Mouse (Mus musculus) embryo, embryonic 11 days (tissue): Measurements from ENCODE around the gene Ccno.

ENCODE experiments used
- DNase-seq: peaks from one replicate; pipeline ENCODE4 v3.0.0-alpha.2; 2015

The Ccno gene

GRCm38 (mm10) chr13:112987532-112987943 is at the start of gene Ccno:
Gene Ccno, plus strand, starts transcription at chr13:112987802.
- peak; percentile 94 for DNase-seq

GRCm38 (mm10) chr13:112938130-112938529 is 49.5 kb upstream of the Ccno start:
- no peak for DNase-seq

- DNase-seq: no peak
These were observed 45.7 kb upstream of the Ccno start for GRCm38 (mm10) chr13:112941879-112942330.

DNA sequence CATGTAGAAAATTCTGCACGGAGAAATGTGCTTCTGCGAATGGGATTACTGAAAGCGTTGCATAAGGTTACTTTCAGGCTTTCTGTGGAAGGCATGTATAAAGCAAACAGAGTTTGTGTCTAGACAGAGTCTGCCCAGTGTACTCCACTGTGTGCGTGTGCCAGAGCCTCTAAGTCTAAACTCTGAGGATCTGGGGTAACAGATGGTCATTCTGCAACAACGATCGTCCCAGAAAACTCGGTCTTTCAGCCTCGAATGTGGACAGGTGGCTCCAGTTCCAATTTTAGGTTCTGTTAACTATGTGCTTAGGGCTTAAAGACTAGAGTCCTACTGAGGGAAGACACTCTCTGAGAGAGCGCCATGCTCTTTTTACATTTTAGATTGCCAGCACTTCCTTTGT is 42.3 kb upstream of the Ccno start:
- DNase-seq: no peak

DNA sequence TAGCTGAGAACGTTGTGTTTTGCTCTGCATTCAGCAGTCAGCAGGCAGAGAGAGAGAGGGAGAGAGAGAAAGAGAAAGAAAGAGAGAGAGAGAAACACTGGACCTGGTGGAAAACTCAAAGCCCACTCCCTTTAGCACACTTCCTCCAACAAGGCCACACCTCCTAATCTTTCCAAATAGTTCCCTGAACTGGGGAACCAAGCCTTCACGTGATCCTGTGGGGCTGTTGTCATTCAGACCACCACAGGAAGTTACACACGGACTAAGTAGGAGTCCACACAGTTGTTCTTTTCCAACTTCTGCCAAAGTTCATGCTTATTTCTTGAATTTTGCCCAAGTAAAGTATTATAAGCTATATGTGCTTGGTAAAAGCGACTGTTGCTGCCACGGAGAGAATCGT is 41.7 kb upstream of the Ccno start:
- no peak for DNase-seq

DNA sequence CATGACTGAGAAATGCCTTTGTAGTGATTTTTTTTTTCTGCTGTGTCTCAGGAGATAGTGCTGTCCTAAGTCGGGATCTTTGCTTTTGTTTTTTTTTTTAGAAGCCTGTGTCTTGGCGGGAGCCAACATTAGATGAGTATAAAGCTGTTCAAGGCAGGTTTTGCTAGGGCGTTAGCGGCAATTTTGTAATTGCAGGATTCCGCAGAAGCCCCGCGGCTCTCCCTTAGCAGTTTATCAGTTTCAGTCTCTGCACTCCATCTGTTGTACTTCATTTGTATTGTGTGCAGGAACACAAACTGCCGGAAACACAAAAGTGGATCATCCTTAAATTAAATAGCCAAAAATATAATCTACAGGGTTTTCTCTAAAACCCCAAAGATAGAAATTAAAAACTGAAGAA is 33.5 kb upstream of the Ccno start:
- DNase-seq: no peak

GRCm38 (mm10) chr13:112963081-112963480 is 24.5 kb upstream of the Ccno start:
- no peak for DNase-seq

- DNase-seq: no peak
These were observed 23.2 kb upstream of the Ccno start for GRCm38 (mm10) chr13:112964421-112964820.

DNA sequence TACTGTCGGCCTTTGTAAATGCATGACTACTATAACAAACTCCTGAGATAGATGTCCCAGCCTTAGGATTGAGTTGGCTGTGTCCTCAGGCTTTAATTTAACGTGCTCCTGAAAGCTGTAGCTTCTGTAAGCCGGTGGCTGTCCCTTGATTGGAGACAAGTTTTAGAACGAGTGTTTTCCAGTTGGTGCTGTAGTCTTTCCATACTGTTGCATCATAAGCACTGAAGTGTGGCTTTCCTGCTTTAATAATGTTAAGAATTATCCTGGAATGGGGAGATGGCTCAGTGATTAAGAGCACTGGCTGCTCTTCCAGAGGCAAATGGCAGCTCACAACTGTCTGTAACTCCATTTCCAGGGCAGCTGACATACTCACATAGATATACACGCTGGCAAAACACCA is 20.3 kb upstream of the Ccno start:
- no peak for DNase-seq

GRCm38 (mm10) chr13:112976720-112977119 is 10.9 kb upstream of the Ccno start:
- no peak for DNase-seq

GRCm38 (mm10) chr13:112985605-112986450 is 1.8 kb upstream of the Ccno start:
- DNase-seq: peak; percentile 63

DNA sequence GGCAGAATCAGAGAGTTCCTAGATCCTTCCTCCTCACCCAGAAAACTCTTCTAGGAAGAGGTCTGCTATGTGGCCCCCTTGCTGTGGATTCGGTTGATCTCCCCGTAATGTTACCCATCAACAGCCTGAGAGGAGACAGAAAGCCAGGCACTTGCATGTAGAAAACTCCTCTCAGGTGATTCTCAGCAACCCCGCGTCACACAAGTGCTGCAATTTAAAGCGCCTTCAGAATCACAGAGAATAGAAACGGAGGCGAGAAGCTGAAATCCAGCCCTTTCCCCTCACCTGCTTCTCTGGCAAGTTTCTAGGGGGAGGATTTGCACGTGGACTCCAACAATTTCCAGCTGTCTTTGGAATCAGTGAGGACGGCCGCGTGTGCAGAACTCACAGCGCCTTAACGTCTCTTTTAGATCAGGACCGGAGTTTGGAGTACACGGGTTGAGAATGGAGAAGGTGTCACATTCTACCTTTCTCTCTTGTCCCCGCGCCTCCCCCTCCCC is 1.1 kb upstream of the Ccno start:
- no peak for DNase-seq

GRCm38 (mm10) chr13:112987991-112988390 is 389 bp downstream of the Ccno start:
- no peak for DNase-seq

- no peak for DNase-seq
These were observed 1.3 kb downstream of the Ccno start for GRCm38 (mm10) chr13:112988866-112989265.

- DNase-seq: peak; percentile 46
These were observed 1.9 kb downstream of the Ccno start for GRCm38 (mm10) chr13:112989541-112989940.

- DNase-seq: no peak
These were observed 2.7 kb downstream of the Ccno start for GRCm38 (mm10) chr13:112990346-112990745.

DNA sequence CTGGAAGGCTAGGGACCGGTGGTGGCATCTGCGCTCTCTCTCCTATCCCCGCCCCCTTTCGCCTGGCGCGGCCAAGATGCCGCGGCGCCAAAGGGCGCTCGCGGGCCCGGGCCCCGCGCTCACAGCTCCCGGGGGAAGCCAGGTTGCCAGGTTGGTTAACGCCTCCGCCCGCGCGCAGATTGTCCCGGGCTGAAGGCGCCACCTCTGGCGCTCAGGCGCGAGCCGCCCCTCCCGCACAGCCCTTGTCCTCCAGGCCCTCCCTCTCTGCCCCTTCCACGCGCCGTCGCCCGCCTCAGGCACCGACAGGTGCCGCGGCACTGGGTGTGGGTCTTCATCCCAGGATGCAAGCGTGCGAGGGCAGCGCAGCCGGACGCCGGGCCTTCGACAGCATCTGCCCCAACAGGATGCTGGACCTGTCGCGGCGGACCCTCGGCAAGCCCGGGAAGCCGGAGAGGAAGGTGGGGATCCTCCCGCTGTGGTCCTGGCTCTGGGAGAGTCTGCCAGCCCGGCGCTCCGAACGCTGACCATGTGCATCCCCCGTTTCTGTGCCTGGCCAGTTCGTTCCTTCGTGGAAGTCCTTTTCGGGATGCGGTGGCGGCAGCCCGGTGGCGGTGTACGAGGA is 6.0 kb downstream of the Ccno start, which contains the start of gene Mcidas:
Gene Mcidas (plus strand): TSS at position 315 of the 622 bp plus-strand sequence.
- peak; percentile 48 for DNase-seq

- peak; percentile 72 for DNase-seq
These were observed 6.6 kb downstream of the Ccno start for GRCm38 (mm10) chr13:112994191-112994590.

DNA sequence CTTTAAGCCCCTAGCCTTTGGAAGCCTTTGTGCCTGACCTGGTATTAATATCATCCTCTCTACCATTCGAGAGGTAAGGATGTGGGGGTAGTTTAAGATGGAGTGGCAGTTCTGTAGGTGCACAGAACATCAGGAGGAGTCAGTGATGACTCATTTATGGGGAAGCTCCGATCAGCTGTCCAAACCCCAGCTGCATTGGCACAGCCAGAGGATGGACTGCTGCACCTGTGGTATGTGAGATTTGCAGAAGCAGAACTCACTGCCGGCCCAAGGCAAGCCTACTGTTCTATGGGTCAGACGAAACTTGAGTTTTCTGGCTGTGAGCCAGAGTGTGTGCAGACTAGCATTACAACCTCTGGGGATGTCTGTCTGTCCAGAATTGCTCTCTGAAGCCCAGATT is 8.8 kb downstream of the Ccno start:
- DNase-seq: no peak

DNA sequence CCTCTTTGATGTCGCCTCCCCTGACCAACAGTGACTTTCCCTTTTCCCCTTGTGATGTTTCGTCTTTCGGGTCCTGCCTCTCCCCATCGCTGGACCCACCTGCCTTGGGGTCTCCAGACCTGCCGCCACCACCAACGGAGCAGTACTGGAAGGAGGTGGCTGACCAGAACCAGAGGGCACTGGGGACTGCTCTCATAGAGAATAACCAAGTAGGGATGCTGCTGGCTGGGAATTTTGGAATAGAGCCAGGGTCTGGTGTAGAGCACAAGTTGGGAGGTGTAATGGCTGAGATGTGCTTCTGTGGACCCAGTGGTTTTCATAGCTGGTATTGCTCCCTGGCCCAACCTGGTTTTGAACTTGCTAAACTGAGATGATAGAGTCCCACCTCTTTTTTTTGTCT is 9.8 kb downstream of the Ccno start:
- no peak for DNase-seq

DNA sequence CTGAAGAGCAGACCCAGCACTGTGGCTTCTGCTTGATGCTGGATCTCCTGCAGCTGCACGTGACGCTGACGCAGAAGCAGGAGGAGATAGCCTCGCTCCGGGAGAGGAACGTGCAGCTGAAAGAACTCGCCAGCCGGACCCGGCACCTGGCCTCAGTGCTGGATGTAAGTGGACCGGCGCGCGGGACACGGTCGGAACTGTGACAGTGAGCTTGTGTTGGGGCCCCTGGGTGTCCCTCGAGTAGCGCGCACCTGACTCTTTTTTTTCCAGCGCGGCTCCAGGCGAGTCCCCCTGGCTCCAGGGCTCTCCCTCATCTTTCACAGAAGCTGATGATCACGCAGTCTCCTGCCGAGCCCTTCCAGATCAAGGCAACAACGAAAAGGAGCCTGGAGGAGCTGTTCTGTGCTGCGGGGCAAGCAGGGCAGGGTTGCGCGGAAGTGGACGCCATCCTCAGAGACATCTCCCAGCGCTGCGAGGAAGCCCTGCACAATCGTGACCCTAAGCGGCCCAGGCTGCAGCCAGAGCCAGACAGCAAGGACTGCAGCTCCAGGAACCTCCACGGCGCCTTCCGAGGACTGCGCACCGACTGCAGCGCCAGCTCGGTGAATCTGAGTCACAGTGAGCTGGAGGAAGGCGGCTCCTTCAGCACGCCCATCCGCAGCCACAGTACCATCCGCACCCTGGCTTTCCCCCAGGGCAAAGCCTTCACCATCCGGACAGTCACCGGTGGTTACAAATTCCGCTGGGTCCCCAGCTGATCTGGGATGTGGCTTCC is 11.0 kb downstream of the Ccno start:
- DNase-seq: peak; percentile 67

DNA sequence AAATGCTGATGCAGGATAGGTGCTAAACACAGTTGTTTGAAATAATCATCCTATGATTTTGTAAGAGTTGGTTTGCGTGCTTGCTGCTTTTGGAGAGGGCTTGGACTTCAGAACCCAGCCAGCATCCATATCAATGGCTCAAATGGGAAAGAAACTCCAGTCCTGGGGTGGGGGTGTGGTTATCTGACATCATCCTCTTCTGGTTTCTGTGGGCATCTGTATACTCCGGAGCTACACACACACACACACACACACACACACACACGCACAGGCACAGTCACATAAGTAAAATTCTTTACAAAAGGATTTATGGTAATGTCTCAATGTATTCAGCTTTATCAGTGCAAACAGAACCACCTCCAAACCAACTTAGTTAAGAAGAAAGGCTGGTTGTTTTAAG is 12.5 kb downstream of the Ccno start:
- no peak for DNase-seq
